Mouse (Mus musculus): ENCODE results near the gene Hist1h2bk. TPM values are rescaled to one million over a fixed set of nuclear protein-coding genes. Genes with fewer than 3 reads are reported as not detected.
A peak's percentile ranks its signal among the peaks of the same experiment; 100 is the strongest.
"Not testable (repeated sequence)": the region's sequence is repeated elsewhere in the genome, so short reads cannot be mapped to it uniquely, and the experiment has no call there.

The Hist1h2bk gene
- polyA plus RNA-seq, 1 experiment, result 0.18 TPM

GRCm38 (mm10) chr13:22040464-22041141 is 4.9 kb downstream of the Hist1h2bk start:
- no peak for DNase-seq (ENCODE audit: low spot score)

GRCm38 (mm10) chr13:22041142-22041536 is 5.5 kb downstream of the Hist1h2bk start, which contains the start of gene Hist1h4i:
TSS of gene Hist1h4i (minus strand) at chr13:22041362.
- DNase-seq (ENCODE audit: low spot score), result peak; percentile 93

- no peak for DNase-seq (ENCODE audit: low spot score)
These were observed 6.2 kb downstream of the Hist1h2bk start for GRCm38 (mm10) chr13:22041651-22042567.

GRCm38 (mm10) chr13:22042568-22043502 is 7.2 kb downstream of the Hist1h2bk start, which contains the start of the genes Hist1h2ag and Hist1h2bj:
TSS of gene Hist1h2ag (minus strand) at chr13:22042944.
TSS of gene Hist1h2bj (plus strand) at chr13:22043214.
- peak; percentile 56 for DNase-seq (ENCODE audit: low spot score)

GRCm38 (mm10) chr13:22043503-22044431 is 8.1 kb downstream of the Hist1h2bk start:
- no peak for DNase-seq (ENCODE audit: low spot score)

- no peak for DNase-seq (ENCODE audit: low spot score)
These were observed 8.9 kb downstream of the Hist1h2bk start for GRCm38 (mm10) chr13:22044432-22045155.

GRCm38 (mm10) chr13:22045311-22045710 is 9.6 kb downstream of the Hist1h2bk start:
- no peak for DNase-seq (ENCODE audit: low spot score)

GRCm38 (mm10) chr13:22049041-22049440 is 13.4 kb downstream of the Hist1h2bk start:
- DNase-seq (ENCODE audit: low spot score), result no peak

GRCm38 (mm10) chr13:22049737-22050440 is 14.2 kb downstream of the Hist1h2bk start:
- no peak for DNase-seq (ENCODE audit: low spot score)

GRCm38 (mm10) chr13:22050591-22051522 is 15.2 kb downstream of the Hist1h2bk start:
- peak; percentile 70 for DNase-seq (ENCODE audit: low spot score)

GRCm38 (mm10) chr13:22051523-22051859 is 15.8 kb downstream of the Hist1h2bk start:
- no peak for DNase-seq (ENCODE audit: low spot score)

- DNase-seq (ENCODE audit: low spot score), result no peak
These were observed 18.1 kb downstream of the Hist1h2bk start for GRCm38 (mm10) chr13:22053754-22054153.

GRCm38 (mm10) chr13:22061422-22061821 is 25.8 kb downstream of the Hist1h2bk start:
- no peak for DNase-seq (ENCODE audit: low spot score)

GRCm38 (mm10) chr13:22063468-22063867 is 27.8 kb downstream of the Hist1h2bk start:
- DNase-seq (ENCODE audit: low spot score), result no peak

GRCm38 (mm10) chr13:22084140-22084539 is 48.5 kb downstream of the Hist1h2bk start, which contains the start of gene Vmn1r188:
TSS of gene Vmn1r188 (plus strand) at chr13:22084440.
- DNase-seq (ENCODE audit: low spot score), result not testable (repeated sequence)

Data from urinary bladder, adult 2 months (tissue).